Mouse (Mus musculus): Measurements from ENCODE around the gene Snrpb2.

Gene Snrpb2

GRCm38 (mm10) chr2:143097170-143097569 lies 34.3 kb downstream of the Snrpb2 start:
- DNase-seq = no peak

- no peak for DNase-seq
Observed at GRCm38 (mm10) chr2:143113859-143114258, 51.0 kb downstream of the Snrpb2 start.

- peak; percentile 72 for DNase-seq
Observed at GRCm38 (mm10) chr2:143114716-143115115, 51.9 kb downstream of the Snrpb2 start.

- DNase-seq = no peak
Observed at GRCm38 (mm10) chr2:143117453-143117852, 54.6 kb downstream of the Snrpb2 start.

- DNase-seq = no peak
Observed at GRCm38 (mm10) chr2:143118221-143118620, 55.4 kb downstream of the Snrpb2 start.

Data from layer of hippocampus, adult 9-11 months (tissue).